Mouse (Mus musculus) heart, postnatal 36 days (tissue): ENCODE measurements around the gene Acp5. TPM values are rescaled to one million over a fixed set of nuclear protein-coding genes. Genes with fewer than 3 reads are reported as not detected.
A peak's percentile ranks its signal among the peaks of the same experiment; 100 is the strongest.

Experiments used
- DNase-seq, 2 experiments: peaks; one replicate each; pipeline ENCODE4 v3.0.0; 2021 to 2022
- intact Hi-C: fragments of 180-260 bp; cut with DNase I; formaldehyde crosslinking; loops from one replicate; pipeline ENCODE4 v1.15.1; 2025
- microRNA-seq, 2 experiments: library from miRNA; unstranded; fragments of <30 nt; microRNA quantifications; one replicate each; pipeline ENCODE4 v1.2.0; 2021; ENCODE audit warnings: borderline number of aligned reads in 2 of 2
- total RNA-seq, 2 experiments: library from RNA; stranded (reverse); gene quantifications; 2 replicates each; pipeline ENCODE4 v1.2.3; 2021

Gene Acp5
- total RNA-seq, 2 experiments from 2014 or later, result 1.6 to 2.3 TPM

DNA sequence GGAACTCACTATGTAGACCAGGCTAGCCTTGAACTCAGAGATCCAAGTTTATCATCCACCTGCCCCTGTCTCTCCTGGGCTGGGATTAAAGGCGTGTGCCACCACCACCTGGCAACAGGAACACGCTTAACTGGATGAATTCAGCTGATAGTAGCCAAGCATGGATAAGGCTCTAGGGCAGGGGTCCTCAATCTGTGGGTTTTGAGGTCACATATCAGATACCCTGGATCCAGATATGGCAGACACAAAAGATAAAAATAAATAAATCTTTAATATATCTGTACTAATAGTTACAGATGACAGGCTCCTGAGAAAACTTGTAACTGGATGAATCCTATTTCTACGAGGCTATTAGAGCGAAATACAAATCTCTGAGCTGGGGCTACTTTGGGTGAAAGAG, 19.9 kb downstream of the Acp5 start:
- intact Hi-C loops, result loop anchor here (2.0 kb wide), 1 partner anchor 31 kb away; the partner anchor contains the start of gene Ecsit
- no peak for DNase-seq

DNA sequence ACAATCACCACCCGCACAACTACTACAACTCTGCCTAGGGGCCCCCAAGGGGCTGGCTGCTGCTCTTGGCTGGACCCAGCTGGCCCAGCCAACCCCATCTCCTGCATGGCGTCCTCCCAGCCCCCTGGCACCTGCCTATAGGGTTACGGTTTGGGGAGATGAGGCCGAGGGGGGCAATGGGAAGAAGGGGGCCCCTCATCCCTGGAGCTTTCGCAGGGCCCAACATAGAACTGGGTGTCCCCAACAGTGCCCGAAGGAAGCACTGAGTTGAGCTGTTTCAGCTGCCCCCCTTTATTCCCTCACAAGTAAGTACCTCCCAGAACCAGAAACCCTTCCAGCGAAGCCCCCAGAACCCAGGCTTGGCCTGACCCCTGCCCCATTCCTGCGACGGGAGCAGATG, 27.3 kb downstream of the Acp5 start:
- intact Hi-C loops, result no loop called here

DNA sequence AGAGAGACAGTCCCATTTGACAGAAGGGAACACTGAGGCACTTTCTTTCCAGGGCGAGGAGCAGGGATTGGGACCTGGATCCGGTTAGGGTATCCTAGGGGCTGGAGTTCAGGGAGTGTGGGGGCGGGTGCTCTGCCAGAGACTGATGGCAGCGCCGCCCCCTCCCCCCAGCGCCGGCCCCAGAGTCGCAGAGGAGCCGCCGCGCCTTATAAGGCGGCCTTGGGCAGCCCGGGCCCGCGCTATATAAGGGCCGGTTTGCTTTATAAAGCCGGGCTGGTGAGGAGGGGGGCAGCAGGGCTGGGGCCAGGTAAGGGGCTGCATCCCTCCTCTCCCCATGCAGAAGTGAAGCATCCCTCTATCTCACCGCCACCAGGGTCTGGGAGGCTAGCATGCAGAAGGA, 35.6 kb downstream of the Acp5 start:
- DNase-seq, result no peak

More for the DNA sequence above, 27.3 kb downstream of the Acp5 start:
- DNase-seq, result no peak

DNA sequence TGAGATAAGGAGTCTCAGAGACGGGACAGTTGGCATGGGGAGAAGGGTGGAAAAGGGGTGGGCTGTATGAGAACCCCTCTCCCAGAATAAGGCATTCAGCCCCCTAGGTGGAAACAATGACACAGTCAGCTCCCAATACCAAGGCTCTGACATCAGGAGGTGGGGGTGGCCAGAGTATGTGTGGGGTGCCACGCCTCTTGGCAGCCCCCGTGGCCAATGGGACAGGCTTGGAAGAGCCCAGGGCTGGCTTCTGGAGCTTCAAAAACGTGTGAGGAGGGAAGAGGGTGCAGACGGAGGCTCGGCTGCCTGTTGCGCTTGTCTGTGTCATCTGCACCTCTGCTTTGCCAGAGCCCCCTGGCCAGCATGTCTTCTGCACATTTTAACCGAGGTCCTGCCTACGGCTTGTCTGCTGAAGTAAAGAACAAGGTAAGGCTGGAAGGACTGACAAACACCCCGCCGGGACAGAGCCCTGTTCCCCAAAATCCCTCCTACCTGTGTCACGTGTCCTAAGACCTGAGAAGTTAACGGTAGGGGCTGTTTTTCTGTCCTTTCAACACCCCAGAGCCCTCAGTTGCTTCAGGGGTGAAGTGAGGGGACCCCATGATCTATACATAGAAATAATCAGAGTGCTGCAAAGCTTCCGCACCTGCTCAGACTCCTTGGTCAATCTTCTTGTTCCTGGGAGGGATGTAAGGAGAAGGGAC, 36.4 kb downstream of the Acp5 start, which contains the start of gene Cnn1:
TSS of gene Cnn1 (plus strand) at position 224 of the 704 bp plus-strand sequence.
- intact Hi-C loops, result loop anchor here (2.0 kb wide), 1 partner anchor 44 kb away; no protein-coding TSS in a partner anchor
- peak in 1 of 2 experiments; percentile 15 for DNase-seq

More for the DNA sequence above, 35.6 kb downstream of the Acp5 start:
- intact Hi-C loops, result loop anchor here (2.0 kb wide), 1 partner anchor 43 kb away; no protein-coding TSS in a partner anchor

DNA sequence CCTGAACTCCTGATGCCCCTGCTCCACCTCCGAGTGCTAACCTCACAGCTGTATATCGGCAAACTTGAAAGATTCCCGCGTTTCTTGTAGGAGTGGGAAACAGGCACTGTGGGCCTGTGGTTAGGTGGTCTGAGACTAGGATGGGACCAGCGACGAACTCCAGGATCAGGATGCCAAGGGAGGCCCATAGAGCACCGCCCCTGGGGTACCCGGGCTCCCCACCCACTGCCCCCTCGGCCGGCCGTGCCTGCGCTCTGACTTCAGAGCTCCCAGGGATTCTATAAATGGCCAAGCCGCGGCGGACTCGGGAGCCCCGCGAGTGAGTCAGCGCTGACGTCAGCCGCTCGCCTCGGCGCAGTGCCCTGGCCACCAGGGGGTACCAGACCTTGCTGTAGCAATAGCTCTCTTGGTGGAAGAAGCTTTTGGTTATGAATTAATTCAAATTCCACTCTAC, 39.6 kb downstream of the Acp5 start:
- DNase-seq, result peak; percentile 86 to 87
- intact Hi-C loops, result no loop called here

DNA sequence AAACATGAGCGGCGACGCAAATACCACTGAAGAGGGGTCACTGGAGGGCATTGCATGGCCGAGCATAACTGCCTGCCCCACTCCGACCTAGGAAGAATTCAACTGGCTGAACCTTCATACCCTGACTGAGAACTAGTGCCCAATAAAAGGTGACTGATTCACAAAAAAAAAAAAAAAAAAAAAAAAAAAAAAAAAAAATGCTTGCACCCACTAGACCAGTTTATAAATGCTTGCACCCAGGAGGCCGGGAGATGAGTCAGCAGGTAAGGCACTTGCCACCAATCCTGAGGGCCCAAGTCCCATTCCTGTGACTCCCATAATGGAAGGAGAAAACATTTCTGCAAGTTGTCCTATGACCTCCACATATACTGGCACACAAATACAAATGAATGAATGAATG, 42.8 kb downstream of the Acp5 start:
- intact Hi-C loops, result no loop called here
- DNase-seq, result no peak

DNA sequence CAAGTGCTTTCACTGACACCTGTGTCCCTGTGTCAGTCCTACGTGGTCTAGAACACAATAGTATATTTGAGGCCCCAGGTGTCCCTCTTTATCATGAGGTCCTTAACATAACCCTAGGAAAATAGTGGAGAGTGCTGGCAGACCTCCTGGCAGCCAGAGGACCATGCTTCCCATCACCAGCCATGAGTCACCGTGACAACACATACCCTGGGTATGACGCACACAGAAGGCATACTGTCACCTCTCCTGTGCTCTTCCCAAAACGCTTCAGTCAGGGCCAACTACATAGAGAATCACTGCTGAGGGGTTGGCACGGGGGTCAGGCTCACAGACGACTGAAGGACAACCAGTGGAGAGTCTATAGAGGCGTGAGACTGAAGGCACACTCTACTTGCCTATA, 45.5 kb downstream of the Acp5 start:
- DNase-seq, result no peak

DNA sequence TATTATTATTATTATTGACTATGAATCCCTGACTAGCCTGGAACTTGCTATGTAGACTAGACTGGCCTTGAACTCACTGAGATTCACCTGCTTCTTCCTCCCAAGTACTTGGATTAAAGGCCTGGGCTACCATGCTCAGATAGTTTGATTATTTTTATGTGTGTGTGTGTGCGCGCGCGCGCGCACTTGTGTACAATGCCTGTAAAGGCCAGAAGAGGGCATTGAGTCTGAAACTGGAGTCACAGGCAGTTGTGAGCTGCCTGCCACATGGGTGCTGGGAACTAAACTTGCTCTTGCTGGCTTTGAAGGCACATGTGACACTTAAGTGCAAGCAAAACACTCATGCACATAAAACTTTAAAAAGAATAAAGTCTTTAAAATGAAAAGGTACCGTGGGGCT, 46.2 kb downstream of the Acp5 start:
- intact Hi-C loops, result loop anchor here (10.0 kb wide), 1 partner anchor 136 kb away; the partner anchor contains the start of gene Zfp809
- DNase-seq, result no peak

More for the DNA sequence above, 45.5 kb downstream of the Acp5 start:
- intact Hi-C loops, result loop anchor here (10.0 kb wide), 1 partner anchor 135 kb away; the partner anchor contains the start of gene Zfp809

DNA sequence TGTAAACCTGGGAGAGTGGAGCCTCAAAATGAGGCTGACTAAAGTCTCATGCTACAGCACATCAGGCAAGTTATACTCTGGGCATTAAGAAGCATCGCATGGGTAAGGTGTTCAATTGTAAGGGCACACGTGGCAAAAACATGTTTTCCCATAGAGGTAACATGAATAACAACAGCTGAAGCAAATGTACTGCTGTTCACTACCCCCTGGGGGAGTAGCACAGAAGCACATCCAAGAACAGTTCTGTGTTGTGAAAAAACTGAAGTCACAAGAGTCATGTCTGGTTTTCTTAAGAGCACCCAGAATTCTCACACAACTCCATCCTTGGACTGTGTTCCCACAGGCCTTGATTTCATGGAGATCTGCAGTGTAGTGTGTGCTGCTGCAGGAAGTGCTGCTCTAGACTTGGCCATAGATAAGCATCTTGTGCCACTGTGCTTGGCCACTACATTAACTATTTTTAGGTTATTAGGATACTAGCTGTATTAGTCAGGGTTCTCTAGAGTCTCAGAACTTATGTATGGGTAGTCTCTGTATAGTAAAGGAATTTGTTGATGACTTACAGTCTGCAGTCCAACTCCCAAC, 48.4 kb downstream of the Acp5 start:
- intact Hi-C loops, result loop anchor here (10.0 kb wide), 1 partner anchor 138 kb away; the partner anchor contains the start of gene Zfp809
- no peak for DNase-seq

DNA sequence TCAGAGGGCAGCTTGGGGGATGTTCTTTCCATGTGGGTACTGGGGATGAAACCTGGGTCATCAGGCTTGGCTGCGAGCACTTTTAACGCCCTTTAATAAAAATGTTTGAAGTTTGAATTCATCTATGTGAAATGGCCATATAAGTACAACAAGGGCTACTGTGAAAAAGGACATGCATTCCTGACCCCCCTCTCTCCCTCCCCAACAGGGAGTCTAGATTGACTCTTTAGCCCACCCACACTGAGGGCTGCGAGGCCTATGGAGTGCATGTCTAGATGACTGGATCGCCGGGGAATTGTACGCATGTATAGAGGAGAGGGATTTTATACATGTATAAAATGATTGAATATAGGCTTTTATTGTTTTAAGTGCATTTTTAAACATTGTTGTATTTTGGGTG, 49.5 kb downstream of the Acp5 start:
- intact Hi-C loops, result loop anchor here (10.0 kb wide), 1 partner anchor 139 kb away; the partner anchor contains the start of gene Zfp809
- no peak for DNase-seq

DNA sequence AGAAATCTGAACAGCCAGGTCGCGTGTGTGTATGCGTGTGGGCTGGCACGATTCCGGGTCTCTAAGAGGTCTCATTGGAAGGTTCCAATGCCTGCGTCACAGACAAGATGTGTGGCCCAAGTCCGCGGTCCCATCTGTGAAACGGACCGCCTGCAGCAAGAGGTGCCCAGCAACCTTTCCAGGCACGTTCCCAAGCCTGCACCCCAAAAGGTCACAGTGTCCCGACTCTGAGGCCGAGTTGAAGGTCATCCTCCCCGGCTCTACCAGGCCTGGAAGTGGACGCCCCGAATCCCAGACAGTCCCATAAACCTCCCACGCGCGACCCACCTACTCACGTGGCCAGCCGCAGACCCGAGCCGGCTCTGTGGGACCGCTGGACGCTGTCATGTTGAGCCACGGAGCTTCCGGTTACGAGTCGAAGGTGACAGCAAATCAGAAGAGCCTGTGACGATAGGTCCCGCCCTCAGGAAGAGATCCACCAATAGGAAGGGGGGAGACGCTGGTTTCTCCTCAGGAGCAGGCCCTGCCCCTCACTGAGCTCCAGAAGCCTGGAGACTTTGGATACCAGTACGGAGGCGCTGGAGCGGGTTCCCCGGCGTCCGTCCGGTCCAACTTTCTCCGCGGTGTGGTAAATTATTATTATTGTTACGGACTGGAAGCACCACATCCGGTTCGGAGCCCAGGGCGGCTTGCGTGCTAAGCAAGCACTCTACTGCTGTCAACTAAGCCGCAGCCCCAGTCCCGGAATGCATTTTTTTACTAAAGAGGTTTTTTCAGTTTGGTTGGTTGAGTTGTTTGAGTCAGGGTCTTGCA, 50.3 kb downstream of the Acp5 start, which contains the start of gene Ecsit:
TSS of gene Ecsit (minus strand) at position 417 of the 813 bp plus-strand sequence.
- intact Hi-C loops, result loop anchor here (2.0 to 10.0 kb wide), 3 partner anchors 14 to 140 kb away; partner anchors contain the start of genes Elof1, Gm49318, Zfp653 and Zfp809
- DNase-seq, result peak; percentile 90 to 91

DNA sequence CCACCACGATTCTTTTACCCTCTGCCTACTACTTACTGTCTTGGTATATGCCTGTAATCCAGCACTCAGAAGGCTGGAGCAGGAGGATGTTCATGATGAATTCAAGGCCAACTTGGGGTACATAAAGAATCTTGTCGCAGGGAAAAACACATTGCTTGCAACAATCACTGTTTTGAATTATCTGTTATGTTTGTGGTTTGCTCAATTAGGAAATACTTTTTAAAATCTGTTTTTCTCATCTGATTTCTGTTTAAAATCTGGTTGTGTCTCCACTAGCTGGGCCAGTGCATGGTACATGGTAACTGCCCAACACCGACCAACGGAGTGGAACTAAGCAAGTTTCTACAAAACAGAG, 50.9 kb downstream of the Acp5 start:
- DNase-seq, result no peak
- intact Hi-C loops, result loop anchor here (2.0 to 10.0 kb wide), 3 partner anchors 14 to 140 kb away; partner anchors contain the start of genes Elof1, Gm49318, Zfp653 and Zfp809

Small RNAs within 50 kb of the gene (microRNA-seq; reads per million reads assigned to microRNA genes)
- gene Mir7084, result 0 to 1.3 reads per million in 2 experiments

Other genes with a start within 250 kb of the Acp5 start
- gene Rab3d, start 217.5 kb downstream of the Acp5 start, total RNA-seq, result 10 to 100 TPM; 12.4 to 13.4 TPM
- 1 to 10 TPM; 2.1 to 2.5 TPM for gene Ccdc159, start 208.2 kb downstream of the Acp5 start, total RNA-seq
- gene Tmem205, start 208.2 kb downstream of the Acp5 start, total RNA-seq, result 10 to 100 TPM; 57.0 to 58.5 TPM
- 1 to 10 TPM; 1.7 to 2.7 TPM for gene Plppr2, start 198.7 kb downstream of the Acp5 start, total RNA-seq
- gene Swsap1, start 180.0 kb downstream of the Acp5 start, total RNA-seq, result 1 to 10 TPM; 5.8 to 8.0 TPM
- gene Epor, start 172.2 kb downstream of the Acp5 start, total RNA-seq, result 1 to 10 TPM; 1.4 to 2.2 TPM
- 1 to 10 TPM; 2.8 to 3.4 TPM for gene Rgl3, start 146.3 kb downstream of the Acp5 start, total RNA-seq
- not detected for gene Ccdc151, start 133.1 kb downstream of the Acp5 start, total RNA-seq
- 10 to 100 TPM; 66.4 to 67.5 TPM for gene Prkcsh, start 132.9 kb downstream of the Acp5 start, total RNA-seq
- gene Elavl3, start 83.7 kb downstream of the Acp5 start, total RNA-seq, result under 1 TPM; 0.05 to 0.11 TPM
- not detected for gene Gm49318, start 64.5 kb downstream of the Acp5 start, total RNA-seq
- 1 to 10 TPM; 4.4 to 5.2 TPM for gene Zfp653, start 64.3 kb downstream of the Acp5 start, total RNA-seq
- gene Ecsit, start 50.3 kb downstream of the Acp5 start, total RNA-seq, result 100 to 1,000 TPM; 103 to 106 TPM
- 1 to 10 TPM; 7.3 to 8.8 TPM for gene Cnn1, start 36.5 kb downstream of the Acp5 start, total RNA-seq
- 10 to 100 TPM; 37.1 to 37.8 TPM for gene Elof1, start 18.5 kb downstream of the Acp5 start, total RNA-seq
- 10 to 100 TPM; 48.3 to 52.6 TPM for gene Pigyl, start 21.1 kb upstream of the Acp5 start, total RNA-seq
- under 1 TPM in 1 of 2 experiments, not detected in 1; 0.22 TPM for gene Zfp872, start 52.4 kb upstream of the Acp5 start, total RNA-seq
- gene Zfp809, start 90.0 kb upstream of the Acp5 start, total RNA-seq, result 10 to 100 TPM; 33.4 to 33.7 TPM
- gene Zfp599, start 124.2 kb upstream of the Acp5 start, total RNA-seq, result under 1 TPM; 0.25 to 0.35 TPM
- 1 to 10 TPM; 6.3 to 8.2 TPM for gene Zfp810, start 171.9 kb upstream of the Acp5 start, total RNA-seq